Mouse (Mus musculus): ENCODE results near the gene Grin3a.

Grin3a gene

DNA sequence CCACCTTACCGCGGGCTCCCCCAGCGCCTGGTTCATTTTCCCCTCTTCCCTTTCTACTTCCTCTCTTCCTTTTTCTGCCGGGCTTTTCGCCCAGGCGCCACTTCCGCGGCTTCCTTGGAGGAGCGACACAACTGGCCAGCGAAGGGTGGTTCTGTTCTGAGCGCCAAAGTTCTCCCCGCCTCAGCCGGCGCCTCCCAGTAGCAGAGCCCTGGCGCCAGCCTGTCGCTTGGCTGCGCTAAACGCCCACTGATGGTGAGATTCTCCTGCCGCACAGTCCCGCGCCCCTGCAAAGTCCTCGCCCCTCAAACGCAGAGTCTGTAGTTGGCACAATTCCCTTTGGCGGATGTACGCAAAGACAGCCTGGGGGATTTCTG is at the start of gene Grin3a:
Grin3a (minus strand) TSS at position 133 of the 374 bp plus-strand sequence.
- DNase-seq: peak; percentile 28 to 51

DNA sequence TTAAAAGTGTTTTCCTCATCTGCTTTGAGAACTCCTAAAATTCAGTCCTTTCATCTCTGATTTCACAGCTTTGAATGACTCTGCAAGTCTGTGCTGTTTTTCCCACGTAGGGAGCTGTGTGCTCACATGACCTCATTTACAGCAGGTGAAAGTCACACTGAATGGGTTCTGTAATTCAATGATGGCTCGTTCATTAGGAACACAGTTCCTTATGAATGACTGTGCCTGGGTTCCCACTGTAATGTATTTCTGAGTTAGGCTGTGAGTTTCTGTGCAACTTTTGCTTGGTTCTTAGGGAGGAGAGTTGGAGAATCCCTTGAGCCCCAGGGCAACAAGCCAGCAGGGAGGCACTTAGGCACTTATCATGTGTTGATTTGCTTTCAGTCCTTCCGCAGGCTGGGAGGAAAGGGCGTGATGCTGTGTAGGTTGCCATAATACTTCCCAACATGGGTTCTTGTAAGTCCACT is 46.3 kb upstream of the Grin3a start:
- peak in 1 of 2 experiments; percentile 27 for DNase-seq

DNA sequence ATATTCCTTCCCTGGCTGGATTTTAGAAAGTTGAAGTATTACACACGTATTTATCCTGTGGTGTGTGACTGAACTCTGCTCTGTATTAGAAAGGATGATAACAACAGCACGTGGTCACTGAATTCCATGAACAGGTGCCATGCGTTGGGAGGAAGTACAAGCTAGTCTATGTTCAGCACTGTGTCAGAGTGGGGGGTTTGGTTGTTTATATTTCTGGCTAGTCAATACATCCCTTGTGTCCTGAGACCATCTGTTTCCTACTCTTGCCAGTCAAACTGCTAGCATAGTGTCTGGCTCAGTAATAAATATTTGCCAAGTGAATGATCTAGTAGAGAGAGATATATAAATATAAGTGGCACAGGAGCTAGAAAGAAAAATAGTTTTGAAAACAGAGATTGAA is 31.5 kb upstream of the Grin3a start:
- DNase-seq: no peak

DNA sequence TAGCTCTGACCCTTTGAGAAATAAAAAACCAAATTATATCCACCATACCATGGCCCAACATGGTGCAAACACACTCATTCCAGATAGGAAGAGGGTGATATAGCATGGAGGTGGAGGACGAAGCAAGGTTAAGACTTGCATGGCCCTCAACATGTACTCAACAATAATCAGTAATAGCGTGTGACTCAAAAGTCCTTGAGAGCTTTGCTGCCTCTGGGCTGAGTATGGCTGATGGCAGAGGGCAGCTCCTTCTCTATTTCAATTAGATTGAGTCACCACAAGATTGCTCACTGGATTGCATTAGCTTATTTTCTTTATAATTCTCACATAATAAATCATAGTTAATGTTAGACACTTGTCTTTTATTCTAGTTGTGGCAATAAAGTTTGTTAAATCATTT is 15.1 kb upstream of the Grin3a start:
- DNase-seq: no peak

DNA sequence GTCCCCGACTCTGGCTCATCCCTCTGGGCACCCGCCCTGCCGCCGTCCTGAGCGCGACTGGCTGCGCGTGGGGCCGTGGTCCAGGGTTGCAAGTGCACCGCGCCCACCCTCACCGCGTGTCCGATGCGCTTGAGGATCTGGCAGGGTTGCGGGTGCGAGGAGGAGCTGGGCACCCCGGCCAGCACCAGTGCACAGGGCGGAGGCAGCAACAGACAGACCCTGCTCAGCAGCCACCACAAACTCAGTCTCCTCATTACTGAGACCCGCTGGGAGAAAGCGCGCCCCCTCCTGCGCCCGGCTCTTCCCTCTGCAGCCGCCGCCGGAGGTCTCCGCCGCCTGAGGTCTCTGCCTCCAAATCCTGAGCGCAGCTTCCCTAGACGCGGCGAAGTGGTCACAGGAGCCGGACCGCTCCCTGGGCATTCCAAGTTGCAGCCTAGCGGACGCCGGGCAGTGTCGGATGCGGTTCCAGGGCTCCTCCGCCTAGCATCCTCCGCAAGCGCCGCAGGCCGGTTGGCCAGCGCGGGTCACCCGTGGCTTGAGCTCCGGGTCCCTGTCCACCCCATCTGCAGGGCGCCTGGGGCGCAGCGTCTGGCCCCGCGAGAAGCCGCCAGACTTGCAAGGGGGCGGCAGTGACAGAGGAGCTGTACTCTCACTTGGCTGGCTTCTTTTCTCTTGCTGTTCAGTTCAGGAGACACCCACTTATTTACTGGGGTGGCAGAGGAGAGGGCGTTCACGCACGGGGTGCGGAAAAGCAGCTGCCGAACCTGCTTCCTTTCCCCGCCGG is 524 bp downstream of the Grin3a start:
- DNase-seq: peak in 1 of 2 experiments; percentile 20

DNA sequence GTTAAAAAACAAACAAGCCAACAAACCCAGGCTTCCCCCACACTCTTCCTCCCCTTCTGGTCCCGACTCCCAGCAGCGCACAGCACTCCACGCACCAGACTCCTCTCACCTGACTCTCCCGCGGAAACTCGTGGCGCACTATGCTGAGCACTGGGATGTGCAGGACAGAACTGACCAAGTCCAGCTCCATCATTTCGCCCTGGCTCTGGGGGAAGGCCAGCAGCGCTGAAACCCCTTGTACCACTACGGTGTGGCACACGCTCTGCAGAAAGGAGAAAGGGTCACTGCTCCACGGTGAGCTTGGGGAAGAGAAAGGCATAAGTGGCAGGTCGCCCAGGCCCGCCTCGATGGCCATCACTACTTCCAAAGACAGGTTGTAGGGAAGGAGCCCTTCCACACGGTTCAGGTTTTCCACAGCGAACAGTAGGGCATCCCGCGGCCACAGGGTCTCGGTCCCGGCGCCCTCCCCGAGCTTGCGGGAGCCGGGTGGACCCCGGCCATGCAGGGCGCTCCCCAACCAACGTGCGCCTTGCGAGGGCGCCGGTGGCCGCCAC is 1.2 kb downstream of the Grin3a start:
- no peak for DNase-seq

DNA sequence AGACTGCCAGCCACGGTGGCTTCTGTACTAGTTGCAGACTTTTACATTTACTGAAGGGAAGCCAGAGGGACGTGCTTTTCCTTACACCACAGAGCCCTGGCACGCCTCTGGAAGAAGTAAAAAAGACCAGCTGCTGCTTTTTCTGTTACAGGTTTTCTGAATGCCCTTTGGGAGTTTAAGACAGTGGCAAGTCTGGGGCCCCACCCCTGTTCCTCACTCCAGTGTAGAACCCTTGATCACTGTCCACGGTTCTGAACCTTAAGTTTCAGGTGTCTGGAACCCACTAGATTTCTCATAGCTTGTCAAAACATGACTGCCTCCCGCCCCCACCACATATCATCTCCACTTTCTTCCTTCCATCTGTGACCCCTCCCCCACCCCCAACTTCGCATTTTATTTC is 1.8 kb downstream of the Grin3a start:
- DNase-seq: no peak

DNA sequence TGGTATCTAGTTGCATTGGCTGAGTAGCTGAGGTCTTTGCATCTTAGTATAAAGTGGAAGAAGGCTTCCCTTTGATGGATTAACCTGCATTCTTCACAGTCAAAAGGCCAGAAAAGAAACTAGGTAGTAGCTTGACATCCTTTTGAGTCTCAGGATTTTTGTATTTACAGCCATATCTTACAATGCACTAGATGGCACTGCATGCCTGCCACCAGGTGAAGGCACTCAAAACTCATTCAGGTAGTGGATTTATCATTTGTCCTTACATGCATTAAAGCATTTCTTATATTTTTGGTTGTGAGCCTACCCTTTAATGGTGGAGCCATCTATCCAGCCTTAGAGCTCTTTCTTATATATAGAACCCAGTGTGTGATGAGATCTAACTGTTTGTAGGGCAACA is 13.5 kb downstream of the Grin3a start:
- DNase-seq: no peak

DNA sequence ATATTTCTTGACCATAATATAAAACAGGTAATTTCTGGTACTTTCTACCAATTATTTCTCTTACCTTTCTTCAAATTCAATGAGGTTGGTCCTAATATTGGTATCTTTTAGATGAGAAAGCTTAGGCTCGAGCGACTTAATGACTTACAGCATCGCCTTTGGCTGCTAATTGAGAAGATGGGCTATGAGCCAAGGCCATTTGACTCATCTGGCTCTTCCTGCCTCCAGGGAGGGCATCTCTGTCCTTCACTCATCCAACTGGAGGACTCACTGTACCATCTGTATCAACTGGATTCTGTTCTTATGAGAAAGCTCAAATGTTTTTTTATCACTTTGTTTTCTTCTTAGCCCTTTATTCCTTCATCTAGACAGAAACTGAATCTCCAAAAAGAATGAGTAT is 31.7 kb downstream of the Grin3a start:
- DNase-seq: no peak

DNA sequence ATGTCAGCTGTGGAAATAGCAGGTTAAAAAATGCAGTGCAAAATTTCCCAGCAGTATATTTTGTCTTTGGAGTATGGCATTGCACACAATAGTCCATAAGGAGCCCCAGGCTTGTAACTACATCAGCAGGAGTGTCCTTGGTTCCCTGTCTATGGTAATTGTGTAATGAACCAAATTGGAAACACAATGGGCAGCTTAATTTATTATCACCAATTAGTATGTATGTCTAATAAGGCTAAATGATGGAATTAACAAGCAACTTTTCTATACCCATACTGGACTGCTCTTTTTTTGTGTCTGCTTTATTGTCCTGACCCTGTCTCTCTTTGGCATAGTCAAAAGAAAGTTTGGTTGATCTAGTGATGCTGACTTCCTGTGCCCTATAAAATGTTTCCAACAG is 38.8 kb downstream of the Grin3a start:
- DNase-seq: no peak

DNA sequence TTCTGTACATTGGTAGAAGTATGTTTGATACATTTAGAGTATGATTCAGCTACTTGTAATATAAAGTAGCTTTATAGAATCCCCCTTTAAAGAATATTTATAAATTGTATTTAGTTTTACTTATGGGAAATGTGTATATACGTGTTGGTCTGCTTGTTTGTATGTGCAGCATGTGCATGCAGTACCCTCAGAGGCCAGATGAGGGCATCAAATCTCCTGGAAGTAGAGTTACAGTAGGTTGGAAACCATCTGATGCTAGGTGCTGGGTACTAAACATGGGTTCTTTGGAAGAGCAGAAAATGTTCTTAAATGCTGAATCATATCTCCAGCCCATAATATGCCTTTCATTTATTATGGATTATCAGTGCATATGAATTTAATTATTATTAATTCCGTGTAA is 46.2 kb downstream of the Grin3a start:
- no peak for DNase-seq

DNA sequence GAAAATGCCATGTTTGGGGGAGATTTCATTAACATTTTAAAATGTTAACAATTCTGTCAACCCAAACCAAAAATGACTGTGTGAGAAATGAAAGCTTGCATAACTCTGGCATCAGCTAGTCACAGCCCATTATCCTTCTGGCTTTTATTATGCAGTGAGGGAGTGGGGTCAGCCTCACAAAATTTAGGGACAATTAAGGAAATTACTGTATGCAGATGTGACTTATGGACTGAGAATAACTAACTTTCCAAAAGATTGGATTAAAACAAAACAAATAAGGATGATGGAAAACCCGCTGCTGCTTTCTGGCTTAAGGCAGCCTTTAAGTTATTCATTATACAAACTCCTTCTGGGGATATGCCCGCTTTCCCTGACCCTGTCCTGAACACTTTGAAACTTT is 56.6 kb downstream of the Grin3a start:
- no peak for DNase-seq

DNA sequence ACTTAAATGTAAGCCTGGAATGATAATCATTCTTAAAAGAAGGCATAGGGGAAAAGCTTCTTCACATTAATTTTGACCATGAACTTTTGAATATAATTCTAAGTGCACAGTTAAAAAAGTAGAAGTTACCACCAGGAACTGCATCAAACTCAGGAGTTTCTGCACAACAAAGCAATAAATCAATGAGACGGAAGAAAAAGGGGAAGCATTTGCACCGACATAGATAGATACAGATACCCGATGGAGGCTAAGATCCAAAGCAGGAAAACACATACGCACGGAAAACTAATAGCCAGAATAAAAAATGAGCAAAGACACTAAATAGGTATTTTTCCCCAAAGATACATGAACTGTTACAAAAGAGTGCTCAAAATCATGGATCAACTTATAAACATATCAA is 102.7 kb downstream of the Grin3a start:
- no peak for DNase-seq

DNA sequence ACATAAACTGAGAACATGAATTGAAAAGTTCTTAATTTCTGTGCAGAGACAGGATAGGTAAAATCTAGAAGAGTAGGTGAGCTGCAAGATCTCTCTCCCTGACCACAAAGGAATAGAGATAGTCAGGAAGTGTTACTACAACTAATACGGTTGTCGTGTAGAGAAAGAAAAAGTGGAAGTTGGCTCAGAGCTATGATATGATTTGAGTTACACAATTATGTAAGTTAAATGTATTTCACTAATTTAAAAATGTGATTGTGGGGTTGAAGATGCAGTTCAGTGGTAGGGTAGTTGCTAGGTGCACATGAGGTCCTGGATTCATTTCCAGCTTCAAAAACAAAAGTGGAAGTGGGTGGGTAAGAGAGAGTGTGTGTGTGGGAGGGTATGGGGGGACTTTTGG is 103.6 kb downstream of the Grin3a start:
- no peak for DNase-seq

DNA sequence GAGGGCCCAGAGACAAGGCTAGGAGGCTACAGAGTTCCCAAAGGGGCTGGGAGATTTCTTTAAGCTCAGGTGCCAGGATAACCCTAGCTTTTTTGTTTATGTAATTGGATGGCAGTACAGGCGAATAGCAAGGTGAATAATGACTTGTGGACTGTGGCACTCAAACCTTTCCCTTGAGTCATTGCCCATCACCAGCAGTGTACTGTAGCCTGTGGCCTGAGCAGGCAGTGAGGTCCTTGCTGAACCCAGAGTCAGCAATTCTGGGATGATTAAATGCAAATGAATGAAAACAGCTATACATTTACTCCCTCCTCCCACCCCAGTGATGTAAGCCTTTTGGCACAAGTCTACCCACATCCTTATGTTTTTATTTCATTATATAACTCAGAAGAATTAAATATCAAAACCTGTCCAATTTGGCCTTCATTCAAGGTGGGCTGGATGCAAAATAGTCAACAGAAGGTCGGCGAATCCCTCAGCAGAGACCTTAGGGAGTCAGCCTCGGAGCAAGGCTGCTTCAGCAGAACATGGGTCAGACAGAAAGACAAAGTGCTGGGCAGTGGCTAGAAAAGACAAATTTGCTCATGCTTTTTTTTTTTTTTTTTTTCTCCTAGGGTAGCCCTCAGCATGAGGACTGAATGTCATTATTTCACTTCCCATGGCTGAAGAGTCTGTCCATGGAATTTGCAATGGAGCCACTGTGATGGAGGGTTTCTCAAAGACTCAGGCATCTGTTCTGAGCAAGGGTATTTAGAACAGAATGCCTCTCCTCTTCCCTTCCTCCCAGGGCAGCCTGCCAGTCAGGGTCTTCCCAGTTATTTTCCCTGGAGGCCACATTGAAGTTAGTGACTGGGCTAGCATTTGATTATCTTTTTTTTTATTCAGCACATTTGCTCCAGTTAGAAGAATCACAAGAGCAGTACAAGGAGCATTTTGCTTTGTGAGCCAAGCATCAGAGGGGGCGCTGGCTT is 104.5 kb downstream of the Grin3a start:
- DNase-seq: no peak

DNA sequence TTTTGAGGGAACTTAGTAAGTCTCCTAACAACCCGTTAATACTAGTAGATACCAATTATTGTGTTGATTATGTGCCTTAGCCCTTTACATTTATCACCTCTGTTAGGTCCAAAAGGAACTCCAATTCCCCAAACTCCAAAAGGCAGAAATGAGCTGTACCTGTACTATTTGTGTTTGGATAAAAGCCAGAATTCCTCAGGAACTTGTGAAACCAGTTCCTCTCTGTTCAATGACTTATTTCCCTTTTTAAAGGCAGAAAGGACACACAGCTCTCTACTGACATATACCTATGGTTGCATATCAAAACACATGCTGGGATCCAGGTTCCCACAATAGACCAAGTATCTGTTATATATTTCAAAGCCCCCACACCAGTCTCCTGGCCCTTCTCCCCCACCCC is 106.0 kb downstream of the Grin3a start:
- DNase-seq: no peak

DNA sequence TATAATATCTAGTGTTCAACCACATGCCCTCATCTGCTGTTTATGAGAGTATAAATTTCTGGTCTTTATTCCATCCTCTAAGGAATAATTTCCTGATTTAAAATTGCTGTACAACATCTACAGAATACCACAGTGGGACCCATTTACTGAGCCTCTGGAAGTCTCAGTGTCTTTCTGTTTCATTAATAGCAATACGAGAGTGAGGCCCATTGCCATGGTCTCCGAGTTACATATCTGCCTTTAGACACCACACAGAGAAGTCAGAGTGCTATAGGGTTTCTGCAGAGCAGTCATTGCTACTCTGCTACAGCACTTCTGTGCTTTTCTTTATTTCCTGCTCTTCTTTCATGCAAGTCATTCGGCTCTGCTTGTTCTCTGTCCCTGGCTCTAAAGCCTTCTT is 116.2 kb downstream of the Grin3a start:
- DNase-seq: no peak

DNA sequence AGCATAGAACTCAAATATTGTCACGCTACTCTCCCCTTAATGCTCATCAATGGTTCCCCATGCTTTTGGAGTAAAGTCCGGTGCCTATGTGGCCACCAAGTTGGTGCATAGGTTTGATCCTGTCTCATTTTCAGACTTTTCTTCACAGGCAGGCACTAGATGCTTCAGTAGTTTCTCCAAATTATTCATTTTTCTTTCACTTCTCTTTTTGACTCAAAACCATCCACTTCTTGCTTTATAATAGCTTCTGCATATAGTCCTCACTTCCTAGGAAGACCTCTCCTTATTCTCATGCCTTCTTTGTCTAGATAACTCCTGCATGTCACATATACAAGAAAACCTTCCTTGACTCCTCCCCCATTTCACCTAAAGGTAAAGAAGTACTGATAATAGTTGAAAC is 121.6 kb downstream of the Grin3a start:
- DNase-seq: no peak

DNA sequence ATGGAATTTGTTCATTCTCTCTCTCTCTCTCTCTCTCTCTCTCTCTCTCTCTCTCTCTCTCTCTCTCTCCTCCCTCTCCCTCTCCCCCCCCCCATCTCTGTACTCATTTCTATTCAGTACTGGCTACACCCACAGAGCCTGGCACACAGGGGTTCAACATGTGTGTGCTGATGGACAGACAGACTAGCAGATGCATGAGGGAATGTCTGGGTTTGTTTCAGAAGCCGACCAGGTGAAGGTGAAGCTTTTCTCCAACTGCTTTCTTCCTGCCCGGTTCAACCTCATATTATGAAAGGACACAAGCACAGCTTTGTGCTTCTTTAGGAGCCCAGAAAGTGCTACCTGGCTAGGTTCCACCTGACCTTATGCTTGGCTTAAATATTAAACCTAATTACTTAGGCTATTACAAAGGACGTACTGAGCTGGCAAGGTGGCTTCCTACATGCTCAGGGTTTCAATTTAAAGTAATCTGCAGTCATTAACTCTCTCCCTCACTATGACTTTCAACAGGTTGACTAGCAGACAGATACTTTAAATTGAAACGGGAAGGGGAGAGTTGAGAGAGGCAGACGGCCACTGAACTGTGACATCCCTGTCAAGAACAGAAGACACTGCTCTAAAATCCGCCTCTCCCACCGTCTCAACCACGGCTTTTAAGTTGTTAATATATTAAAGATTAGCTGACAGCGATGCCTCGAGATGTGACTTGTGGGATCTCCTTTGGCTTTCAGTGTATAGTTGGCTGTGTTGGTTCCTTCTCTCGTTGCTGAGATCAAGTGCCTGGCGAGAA is 153.9 kb downstream of the Grin3a start:
- no peak for DNase-seq

DNA sequence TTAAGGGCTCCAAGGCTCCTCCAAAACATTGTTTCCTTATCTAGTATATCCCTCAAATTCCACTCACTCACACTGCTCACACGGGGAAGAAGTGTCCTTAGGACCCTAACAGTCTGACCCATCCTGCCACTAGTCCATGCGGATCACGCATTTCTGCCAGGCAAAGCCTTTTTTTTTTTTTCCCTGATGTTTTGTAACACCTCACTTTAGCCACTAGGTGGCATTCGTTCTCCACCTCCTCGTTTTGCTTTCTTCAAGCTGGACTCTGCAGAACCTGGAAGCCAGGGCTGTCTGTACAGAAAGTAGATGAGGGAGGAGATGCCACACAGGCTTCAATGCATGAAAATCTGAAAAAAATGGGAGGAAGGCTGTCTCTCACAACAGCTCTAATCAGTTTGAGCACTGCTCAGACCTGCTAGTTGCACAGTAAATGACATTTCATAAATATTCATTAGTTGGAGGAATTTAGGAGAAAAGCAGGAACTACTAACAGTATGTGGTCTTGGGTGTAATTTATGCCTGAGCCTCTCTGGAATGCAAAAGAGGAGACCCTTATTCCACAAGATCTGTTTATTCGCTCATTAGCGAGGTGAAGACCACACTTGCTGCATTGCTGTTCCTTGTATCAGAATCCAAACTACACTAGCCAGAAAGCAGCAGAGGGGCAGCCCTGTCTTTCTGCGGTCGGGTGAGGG is 156.8 kb downstream of the Grin3a start:
- DNase-seq: peak in 1 of 2 experiments; percentile 51

DNA sequence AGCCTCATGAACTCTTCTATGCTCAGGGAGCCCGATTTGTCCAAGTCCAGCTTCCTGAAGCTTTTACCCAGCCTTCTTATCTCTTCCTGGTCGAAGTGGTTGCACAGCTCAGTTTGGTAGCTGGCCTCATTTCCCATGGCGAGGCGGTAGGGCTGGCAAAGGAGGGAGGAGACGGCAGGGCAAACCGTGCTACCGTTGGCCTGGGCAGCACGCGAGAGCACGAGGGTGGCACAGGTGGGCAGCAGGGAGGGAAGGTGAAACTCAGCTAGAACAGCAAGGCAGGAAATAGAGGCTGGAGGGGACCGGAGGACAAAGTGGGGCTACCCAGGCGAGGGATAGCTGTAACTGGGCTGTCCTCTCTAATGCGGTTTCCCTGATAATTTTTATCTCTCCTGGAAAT is 163.7 kb downstream of the Grin3a start, which contains the start of gene Ppp3r2:
Ppp3r2 (minus strand) TSS at position 213 of the 400 bp plus-strand sequence.
- no peak for DNase-seq
